Mouse (Mus musculus): Measurements from ENCODE around the gene Dnah8. TPM values are rescaled to one million over a fixed set of nuclear protein-coding genes. Genes with fewer than 3 reads are reported as not detected.

The Dnah8 gene
- polyA plus RNA-seq, 1 experiment from 2014 or later: 0.67 TPM

DNA sequence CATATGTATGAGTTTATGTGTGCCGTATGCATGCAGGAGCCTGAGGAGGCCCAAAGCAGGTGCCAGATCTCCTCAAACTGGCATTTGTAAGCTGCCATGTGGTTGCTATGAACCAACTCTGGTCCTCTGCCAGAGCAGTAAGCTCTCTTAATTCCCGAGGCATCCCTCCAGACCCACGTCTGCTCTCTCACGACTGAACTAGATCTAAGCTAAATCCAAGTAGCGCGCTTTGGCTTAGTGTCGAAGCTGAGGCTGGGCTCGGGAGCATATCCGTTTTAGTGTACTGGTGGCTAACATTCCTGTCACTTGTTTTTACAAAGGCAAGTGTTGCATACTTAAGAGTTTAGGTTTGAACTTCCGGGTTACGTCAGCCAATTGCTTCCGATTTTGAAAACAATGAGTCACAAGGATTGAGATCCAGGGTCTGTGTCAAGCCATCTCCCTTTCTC is 128.2 kb downstream of the Dnah8 start:
- ATAC-seq (ENCODE audit: insufficient number of reproducible peaks, low FRiP score, low TSS enrichment, low read depth): no peak

DNA sequence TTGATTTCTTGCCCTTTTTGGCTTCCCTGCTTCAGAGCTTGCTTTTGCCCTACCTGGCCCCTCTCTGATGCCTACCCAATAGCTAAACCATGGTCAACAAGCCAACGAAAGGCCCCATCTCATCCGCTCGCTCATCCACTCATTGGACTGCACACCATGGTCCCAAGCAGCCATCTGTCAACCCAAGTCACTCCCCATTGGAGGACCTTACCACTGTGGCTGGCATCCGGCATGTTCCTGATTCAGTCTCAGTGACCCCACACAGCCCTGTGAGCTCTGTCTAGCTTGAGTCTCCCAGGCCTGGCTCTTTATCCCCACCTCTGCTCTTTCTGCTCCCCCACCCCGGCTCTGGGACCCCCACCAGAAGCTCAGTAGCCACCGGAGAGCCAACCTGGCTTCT is 129.0 kb downstream of the Dnah8 start:
- H3K27me3 ChIP-seq (ENCODE audit: control insufficient read depth, insufficient read depth, low read length): no peaks in the 10 kb centered on the region
- H3K9ac ChIP-seq (ENCODE audit: low read length): no peak overlapping the region
- ATAC-seq (ENCODE audit: insufficient number of reproducible peaks, low FRiP score, low TSS enrichment, low read depth) (no peak), DNase-seq (ENCODE audit: low spot score) (no peak)
- no peak overlapping the region for H3K4me3 ChIP-seq (ENCODE audit: low read depth, low read length)
- no peaks in the 10 kb centered on the region for H3K4me1 ChIP-seq (ENCODE audit: control insufficient read depth, insufficient read depth, low read length)
- H3K9me3 ChIP-seq (ENCODE audit: control insufficient read depth, low read length): no peaks in the 10 kb centered on the region
- no peaks in the 10 kb centered on the region for H3K36me3 ChIP-seq (ENCODE audit: control insufficient read depth, insufficient read depth, low read length)
- H3K27ac ChIP-seq (replicated peaks; ENCODE audit: low read depth, low read length): no peak overlapping the region
- 91% methylated on average over 6 of the region's 6 CpGs for WGBS
- no peak overlapping the region for H3K4me2 ChIP-seq (ENCODE audit: low read depth, severe bottlenecking)

More for the DNA sequence above, 128.2 kb downstream of the Dnah8 start:
- no peak for DNase-seq (ENCODE audit: low spot score)
- Histone ChIP-seq H3K27me3 (ENCODE audit: control insufficient read depth, insufficient read depth, low read length) (no peaks in the 10 kb centered on the region), H3K9ac (ENCODE audit: low read length) (no peak overlapping the region), H3K9me3 (ENCODE audit: control insufficient read depth, low read length) (no peaks in the 10 kb centered on the region), H3K27ac (replicated peaks; ENCODE audit: low read depth, low read length) (no peak overlapping the region), H3K4me3 (ENCODE audit: low read depth, low read length) (no peak overlapping the region), H3K36me3 (ENCODE audit: control insufficient read depth, insufficient read depth, low read length) (no peaks in the 10 kb centered on the region), H3K4me2 (ENCODE audit: low read depth, severe bottlenecking) (no peak overlapping the region), H3K4me1 (ENCODE audit: control insufficient read depth, insufficient read depth, low read length) (no peaks in the 10 kb centered on the region)
- 88% methylated on average over 12 of the region's 12 CpGs for WGBS

DNA sequence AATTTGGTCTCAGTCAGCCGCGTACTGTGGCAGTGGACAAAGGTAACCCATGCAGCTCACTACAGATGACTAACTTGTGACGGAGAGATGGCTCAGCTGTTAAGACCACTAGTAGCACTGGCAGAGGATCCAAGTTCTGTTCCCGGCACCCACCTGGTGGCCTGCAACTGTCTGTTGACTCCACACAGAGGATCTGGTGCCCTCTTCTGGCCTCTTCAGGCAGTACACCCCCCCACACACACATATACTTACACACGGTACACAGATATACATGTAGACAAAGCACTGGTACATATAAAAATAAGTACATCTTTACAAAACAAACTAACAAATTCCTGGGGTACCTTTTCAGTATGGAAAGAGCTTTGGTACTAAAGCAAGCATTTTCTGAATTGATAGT is 132.6 kb downstream of the Dnah8 start:
- Histone ChIP-seq H3K36me3 (ENCODE audit: control insufficient read depth, insufficient read depth, low read length) (no peaks in the 10 kb centered on the region), H3K9me3 (ENCODE audit: control insufficient read depth, low read length) (no peaks in the 10 kb centered on the region), H3K4me1 (ENCODE audit: control insufficient read depth, insufficient read depth, low read length) (no peaks in the 10 kb centered on the region), H3K4me3 (ENCODE audit: low read depth, low read length) (no peak overlapping the region), H3K9ac (ENCODE audit: low read length) (no peak overlapping the region), H3K27ac (replicated peaks; ENCODE audit: low read depth, low read length) (no peak overlapping the region), H3K27me3 (ENCODE audit: control insufficient read depth, insufficient read depth, low read length) (no peaks in the 10 kb centered on the region), H3K4me2 (ENCODE audit: low read depth, severe bottlenecking) (no peak overlapping the region)
- DNase-seq (ENCODE audit: low spot score) (no peak), ATAC-seq (ENCODE audit: insufficient number of reproducible peaks, low FRiP score, low TSS enrichment, low read depth) (no peak)
- WGBS: 97% methylated on average over 5 of the region's 5 CpGs

DNA sequence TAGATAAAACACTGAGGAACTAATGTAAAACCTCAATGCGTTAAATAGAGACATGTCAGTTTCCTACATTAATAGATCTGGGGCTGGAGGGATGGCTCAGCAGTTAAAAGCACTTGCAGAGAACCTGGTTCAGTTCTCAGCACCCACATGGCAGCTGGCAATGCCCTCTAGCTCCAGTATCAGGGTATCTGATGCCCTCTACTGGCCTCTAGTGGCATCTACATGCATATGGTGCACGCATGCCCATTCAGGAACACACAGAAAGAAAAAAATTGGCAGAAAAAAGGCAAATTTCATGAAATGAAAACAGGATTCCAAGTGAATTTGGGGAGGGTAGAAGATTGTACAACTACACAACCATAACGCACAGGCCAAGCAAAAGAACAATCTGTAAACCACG is 136.2 kb downstream of the Dnah8 start:
- no peak overlapping the region for H3K9ac ChIP-seq (ENCODE audit: low read length)
- H3K27ac ChIP-seq (replicated peaks; ENCODE audit: low read depth, low read length): no peak overlapping the region
- no peak overlapping the region for H3K4me2 ChIP-seq (ENCODE audit: low read depth, severe bottlenecking)
- WGBS: 92% methylated on average over 4 of the region's 4 CpGs
- no peak for ATAC-seq (ENCODE audit: insufficient number of reproducible peaks, low FRiP score, low TSS enrichment, low read depth)
- no peaks in the 10 kb centered on the region for H3K4me1 ChIP-seq (ENCODE audit: control insufficient read depth, insufficient read depth, low read length)
- H3K27me3 ChIP-seq (ENCODE audit: control insufficient read depth, insufficient read depth, low read length): no peaks in the 10 kb centered on the region
- no peaks in the 10 kb centered on the region for H3K9me3 ChIP-seq (ENCODE audit: control insufficient read depth, low read length)
- no peak for DNase-seq (ENCODE audit: low spot score)
- no peaks in the 10 kb centered on the region for H3K36me3 ChIP-seq (ENCODE audit: control insufficient read depth, insufficient read depth, low read length)
- H3K4me3 ChIP-seq (ENCODE audit: low read depth, low read length): no peak overlapping the region

DNA sequence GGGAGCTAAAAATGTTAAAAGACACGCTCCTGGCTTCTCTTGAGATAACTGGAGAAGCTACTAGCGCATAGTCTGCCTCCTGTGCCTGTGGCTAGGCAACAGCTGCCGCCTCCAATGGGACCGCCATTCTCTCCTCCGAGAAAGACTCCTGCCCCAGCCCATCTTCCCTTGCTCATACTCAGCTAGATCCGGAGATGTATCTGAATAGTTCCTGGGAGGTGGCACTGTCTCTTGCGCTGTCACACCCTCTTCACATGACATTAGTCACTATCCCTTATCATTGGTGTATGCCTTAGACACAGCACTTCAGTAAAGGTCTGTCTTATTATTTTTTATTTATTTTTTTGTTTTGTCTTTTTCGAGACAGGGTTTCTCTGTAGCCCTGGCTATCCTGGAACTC is 140.1 kb downstream of the Dnah8 start:
- H3K4me2 ChIP-seq (ENCODE audit: low read depth, severe bottlenecking): no peak overlapping the region
- H3K27me3 ChIP-seq (ENCODE audit: control insufficient read depth, insufficient read depth, low read length): no peaks in the 10 kb centered on the region
- no peak overlapping the region for H3K9ac ChIP-seq (ENCODE audit: low read length)
- no peaks in the 10 kb centered on the region for H3K36me3 ChIP-seq (ENCODE audit: control insufficient read depth, insufficient read depth, low read length)
- H3K27ac ChIP-seq (replicated peaks; ENCODE audit: low read depth, low read length): no peak overlapping the region
- ATAC-seq (ENCODE audit: insufficient number of reproducible peaks, low FRiP score, low TSS enrichment, low read depth) (no peak), DNase-seq (ENCODE audit: low spot score) (no peak)
- WGBS: 93% methylated on average over 8 of the region's 8 CpGs
- H3K9me3 ChIP-seq (ENCODE audit: control insufficient read depth, low read length): no peaks in the 10 kb centered on the region
- no peak overlapping the region for H3K4me3 ChIP-seq (ENCODE audit: low read depth, low read length)
- H3K4me1 ChIP-seq (ENCODE audit: control insufficient read depth, insufficient read depth, low read length): no peaks in the 10 kb centered on the region

DNA sequence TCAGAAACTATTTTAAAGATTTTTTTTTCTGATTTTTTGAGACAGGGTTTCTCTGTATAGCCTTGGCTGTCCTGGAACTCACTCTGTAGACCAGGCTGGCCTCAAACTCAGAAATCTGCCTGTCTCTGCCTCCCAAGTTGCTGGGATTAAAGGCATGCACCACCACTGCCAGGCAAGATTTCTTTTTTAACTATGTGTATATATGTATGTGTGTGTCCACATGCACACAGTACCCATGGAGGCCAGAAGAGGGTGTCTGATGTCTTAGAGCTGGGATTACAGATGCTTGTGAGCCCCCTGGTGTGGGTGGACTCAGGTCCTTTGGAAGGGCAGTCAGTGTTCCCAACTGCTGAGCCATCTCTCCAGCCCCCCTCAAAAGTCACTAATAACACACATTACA is 150.3 kb downstream of the Dnah8 start:
- DNase-seq (ENCODE audit: low spot score): no peak
- no peak overlapping the region for H3K4me3 ChIP-seq (ENCODE audit: low read depth, low read length)
- H3K9me3 ChIP-seq (ENCODE audit: control insufficient read depth, low read length): no peaks in the 10 kb centered on the region
- H3K4me1 ChIP-seq (ENCODE audit: control insufficient read depth, insufficient read depth, low read length): peaks cover 2% of the 10 kb centered on the region; the same call in 1 of the 2 replicates
- H3K4me2 ChIP-seq (ENCODE audit: low read depth, severe bottlenecking): no peak overlapping the region
- ATAC-seq (ENCODE audit: insufficient number of reproducible peaks, low FRiP score, low TSS enrichment, low read depth): no peak
- no peak overlapping the region for H3K27ac ChIP-seq (replicated peaks; ENCODE audit: low read depth, low read length)
- H3K9ac ChIP-seq (ENCODE audit: low read length): no peak overlapping the region
- H3K27me3 ChIP-seq (ENCODE audit: control insufficient read depth, insufficient read depth, low read length): no peaks in the 10 kb centered on the region
- H3K36me3 ChIP-seq (ENCODE audit: control insufficient read depth, insufficient read depth, low read length): no peaks in the 10 kb centered on the region

DNA sequence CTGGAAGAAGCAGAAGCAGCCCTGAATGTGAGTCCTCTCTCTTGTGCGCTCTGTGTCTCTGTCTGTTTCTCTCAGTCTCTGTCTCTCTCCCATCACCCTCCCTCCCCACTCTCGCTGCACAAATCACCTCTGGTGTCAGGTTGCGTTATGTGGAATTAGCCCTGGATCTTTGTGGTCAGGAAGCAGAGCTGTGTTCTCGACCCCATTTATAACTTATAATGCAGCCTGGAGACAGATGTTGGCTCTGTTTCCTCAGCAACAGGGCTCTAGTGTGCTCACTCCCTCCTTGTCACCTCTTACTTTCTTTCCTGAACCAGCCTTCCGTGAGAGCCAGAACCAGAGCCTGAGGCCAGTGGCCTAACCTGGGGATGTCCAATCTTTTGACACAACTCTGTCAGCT is 150.9 kb downstream of the Dnah8 start:
- Histone ChIP-seq H3K4me1 (ENCODE audit: control insufficient read depth, insufficient read depth, low read length) (peaks cover 2% of the 10 kb centered on the region; the same call in 1 of the 2 replicates), H3K9me3 (ENCODE audit: control insufficient read depth, low read length) (no peaks in the 10 kb centered on the region), H3K4me3 (ENCODE audit: low read depth, low read length) (no peak overlapping the region), H3K27ac (replicated peaks; ENCODE audit: low read depth, low read length) (no peak overlapping the region), H3K27me3 (ENCODE audit: control insufficient read depth, insufficient read depth, low read length) (no peaks in the 10 kb centered on the region), H3K9ac (ENCODE audit: low read length) (no peak overlapping the region), H3K36me3 (ENCODE audit: control insufficient read depth, insufficient read depth, low read length) (no peaks in the 10 kb centered on the region), H3K4me2 (ENCODE audit: low read depth, severe bottlenecking) (no peak overlapping the region)
- 21% methylated on average over 5 of the region's 5 CpGs for WGBS
- peak; percentile 28 for DNase-seq (ENCODE audit: low spot score)
- ATAC-seq (ENCODE audit: insufficient number of reproducible peaks, low FRiP score, low TSS enrichment, low read depth): no peak

DNA sequence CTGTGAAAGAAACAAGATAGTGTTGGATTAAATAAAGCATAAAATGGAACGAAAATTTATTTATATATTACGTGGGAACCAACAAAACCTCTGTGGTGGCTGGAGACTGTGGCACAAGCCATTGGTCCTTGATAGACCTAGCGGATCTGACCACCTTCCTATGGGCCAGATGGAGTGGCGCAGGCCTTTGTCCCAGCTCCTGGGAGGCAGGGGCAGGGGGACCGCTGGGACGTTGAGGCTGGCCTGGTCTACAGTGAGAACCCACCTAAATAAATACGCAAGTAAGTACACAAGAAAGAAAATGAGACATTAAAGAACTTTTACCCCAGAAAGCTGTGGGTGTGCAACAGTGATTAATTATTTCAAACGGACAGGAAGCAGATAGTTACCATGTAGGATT is 156.9 kb downstream of the Dnah8 start:
- Histone ChIP-seq H3K4me2 (ENCODE audit: low read depth, severe bottlenecking) (no peak overlapping the region), H3K9ac (ENCODE audit: low read length) (no peak overlapping the region), H3K36me3 (ENCODE audit: control insufficient read depth, insufficient read depth, low read length) (no peaks in the 10 kb centered on the region), H3K9me3 (ENCODE audit: control insufficient read depth, low read length) (no peaks in the 10 kb centered on the region), H3K4me1 (ENCODE audit: control insufficient read depth, insufficient read depth, low read length) (no peaks in the 10 kb centered on the region), H3K4me3 (ENCODE audit: low read depth, low read length) (no peak overlapping the region), H3K27ac (replicated peaks; ENCODE audit: low read depth, low read length) (no peak overlapping the region), H3K27me3 (ENCODE audit: control insufficient read depth, insufficient read depth, low read length) (no peaks in the 10 kb centered on the region)
- 85% methylated on average over 8 of the region's 8 CpGs for WGBS
- no peak for DNase-seq (ENCODE audit: low spot score)
- ATAC-seq (ENCODE audit: insufficient number of reproducible peaks, low FRiP score, low TSS enrichment, low read depth): no peak

DNA sequence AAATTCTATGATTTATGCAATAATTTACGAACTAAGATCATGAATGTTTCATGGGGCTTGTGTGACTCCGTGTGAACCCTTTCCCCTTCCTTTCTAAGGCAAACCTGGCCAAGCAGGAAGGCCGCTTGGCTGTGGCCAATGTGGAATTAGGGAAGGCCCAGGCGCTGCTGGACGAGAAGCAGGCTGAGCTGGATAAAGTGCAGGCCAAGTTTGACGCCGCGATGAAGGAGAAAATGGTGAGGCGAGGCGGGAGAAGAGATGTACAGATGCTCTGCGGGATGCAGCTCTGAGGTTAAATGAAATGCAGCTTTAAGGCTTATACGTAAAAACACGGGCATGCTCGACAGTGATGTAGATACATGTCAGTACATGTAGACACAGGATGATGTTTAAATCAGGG is 158.1 kb downstream of the Dnah8 start:
- Histone ChIP-seq H3K4me1 (ENCODE audit: control insufficient read depth, insufficient read depth, low read length) (no peaks in the 10 kb centered on the region), H3K36me3 (ENCODE audit: control insufficient read depth, insufficient read depth, low read length) (no peaks in the 10 kb centered on the region), H3K9me3 (ENCODE audit: control insufficient read depth, low read length) (no peaks in the 10 kb centered on the region), H3K27me3 (ENCODE audit: control insufficient read depth, insufficient read depth, low read length) (no peaks in the 10 kb centered on the region), H3K9ac (ENCODE audit: low read length) (no peak overlapping the region), H3K4me2 (ENCODE audit: low read depth, severe bottlenecking) (no peak overlapping the region), H3K27ac (replicated peaks; ENCODE audit: low read depth, low read length) (no peak overlapping the region), H3K4me3 (ENCODE audit: low read depth, low read length) (no peak overlapping the region)
- WGBS: 75% methylated on average over 14 of the region's 14 CpGs
- peak; percentile 38 for DNase-seq (ENCODE audit: low spot score)
- ATAC-seq (ENCODE audit: insufficient number of reproducible peaks, low FRiP score, low TSS enrichment, low read depth): no peak

Data from limb, embryonic 11.5 days (tissue).